Mouse (Mus musculus) testis, adult 2 months (tissue): ENCODE results near the gene Caskin2. TPM values are rescaled to one million over a fixed set of nuclear protein-coding genes. Genes with fewer than 3 reads are reported as not detected.
"Not testable (repeated sequence)": the region's sequence is repeated elsewhere in the genome, so short reads cannot be mapped to it uniquely, and the experiment has no call there.

Source experiments
- H3K27ac ChIP-seq: fragments of 200-500 bp; 2 replicates; pipeline ENCODE4 v1.5.1; 2012; ENCODE audit warnings: low read depth, low read length; ENCODE audit not compliant: control insufficient read depth, insufficient read depth
- H3K27me3 ChIP-seq: fragments of 200-500 bp; 2 replicates; pipeline ENCODE4 v1.6.1; 2012; ENCODE audit warnings: mild to moderate bottlenecking, low read length, moderate library complexity; ENCODE audit not compliant: control insufficient read depth, insufficient read depth
- H3K36me3 ChIP-seq: fragments of 200-500 bp; 2 replicates; pipeline ENCODE4 v1.6.1; 2012; ENCODE audit warnings: mild to moderate bottlenecking, low read length; ENCODE audit not compliant: control insufficient read depth, insufficient read depth
- H3K4me1 ChIP-seq: fragments of 200-500 bp; 2 replicates; pipeline ENCODE4 v1.6.1; 2012; ENCODE audit warnings: low read length; ENCODE audit not compliant: control insufficient read depth, insufficient read depth
- H3K4me3 ChIP-seq: fragments of 200-500 bp; 2 replicates; pipeline ENCODE4 v1.5.1; 2012; ENCODE audit warnings: low read depth, mild to moderate bottlenecking, low read length, moderate library complexity, mixed read lengths; ENCODE audit not compliant: control insufficient read depth
- CTCF ChIP-seq: fragments of 200-500 bp; IDR thresholded peaks from 2 replicates; pipeline ENCODE4 v1.5.1; 2012; ENCODE audit warnings: low read depth, mild to moderate bottlenecking, inconsistent platforms, low read length, moderate library complexity; ENCODE audit not compliant: control insufficient read depth, insufficient read depth, insufficient replicate concordance
- POLR2A ChIP-seq: fragments of 200-500 bp; IDR thresholded peaks from 2 replicates; pipeline ENCODE4 v1.6.1; 2012; ENCODE audit warnings: low read depth, mild to moderate bottlenecking, inconsistent platforms, low read length, moderate library complexity; ENCODE audit not compliant: control insufficient read depth
- polyA plus RNA-seq: library from polyadenylated mRNA; depleted of rRNA; stranded (reverse); fragments of >200 nt; gene quantifications from 2 replicates; pipeline ENCODE4 v1.2.3, GENCODE M21; 2012; rRNA removed

Gene Caskin2
- 7.6 and 8.6 TPM in 2 replicates for polyA plus RNA-seq

DNA sequence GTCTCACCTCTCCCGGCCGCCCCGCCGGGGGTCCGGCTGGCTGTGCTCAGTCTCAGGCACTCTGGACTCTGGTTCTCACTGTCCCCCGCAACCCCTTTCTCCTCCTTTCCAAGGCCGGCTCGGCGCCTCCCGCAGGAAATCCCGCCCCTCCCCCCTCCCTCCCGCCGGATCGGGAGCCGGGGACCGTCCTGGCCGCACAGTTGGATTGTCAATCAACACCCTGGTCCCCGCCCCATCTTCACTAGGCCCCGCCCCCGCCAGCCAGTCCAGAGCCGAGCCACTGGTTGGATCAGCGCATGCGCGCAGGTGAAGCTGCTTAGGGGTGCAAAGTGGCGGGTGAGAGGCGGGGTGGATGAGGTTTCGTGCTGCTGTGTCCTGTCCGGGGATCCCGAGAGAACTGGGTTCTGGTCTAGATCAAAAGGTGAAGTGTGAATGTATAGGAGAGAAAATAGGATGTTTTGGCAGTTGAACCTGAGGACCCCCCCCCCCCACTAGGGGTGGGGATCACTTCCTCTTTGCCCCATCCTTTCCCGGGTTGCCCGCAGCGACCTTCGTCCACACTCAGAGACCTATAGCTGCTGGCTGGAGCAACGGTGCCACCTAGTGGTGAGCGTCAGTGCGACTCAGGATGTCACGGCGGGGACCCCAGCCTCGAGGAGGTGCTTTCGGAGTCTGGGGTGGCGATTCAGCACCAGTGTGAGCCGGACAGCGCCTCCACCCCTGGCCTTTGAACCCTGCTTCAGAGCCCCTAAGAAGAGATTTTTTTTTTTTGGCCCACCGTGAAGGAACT, at the start of gene Caskin2:
Caskin2 (minus strand) TSS at position 133 of the 790 bp plus-strand sequence.
- H3K4me1 ChIP-seq = peaks cover 24% of the 10 kb centered on the region
- peak within 1 kb of the TSS; percentile 85 for H3K4me3 ChIP-seq
- H3K36me3 ChIP-seq = no peaks in the 10 kb centered on the region
- TF ChIP-seq POLR2A = no peak
- peak; percentile 90; the same call in 1 of the 2 replicates for TF ChIP-seq CTCF
- no peak within 1 kb of the TSS; the same call in 1 of the 2 replicates for H3K27ac ChIP-seq
- H3K27me3 ChIP-seq = no peaks in the 10 kb centered on the region

DNA sequence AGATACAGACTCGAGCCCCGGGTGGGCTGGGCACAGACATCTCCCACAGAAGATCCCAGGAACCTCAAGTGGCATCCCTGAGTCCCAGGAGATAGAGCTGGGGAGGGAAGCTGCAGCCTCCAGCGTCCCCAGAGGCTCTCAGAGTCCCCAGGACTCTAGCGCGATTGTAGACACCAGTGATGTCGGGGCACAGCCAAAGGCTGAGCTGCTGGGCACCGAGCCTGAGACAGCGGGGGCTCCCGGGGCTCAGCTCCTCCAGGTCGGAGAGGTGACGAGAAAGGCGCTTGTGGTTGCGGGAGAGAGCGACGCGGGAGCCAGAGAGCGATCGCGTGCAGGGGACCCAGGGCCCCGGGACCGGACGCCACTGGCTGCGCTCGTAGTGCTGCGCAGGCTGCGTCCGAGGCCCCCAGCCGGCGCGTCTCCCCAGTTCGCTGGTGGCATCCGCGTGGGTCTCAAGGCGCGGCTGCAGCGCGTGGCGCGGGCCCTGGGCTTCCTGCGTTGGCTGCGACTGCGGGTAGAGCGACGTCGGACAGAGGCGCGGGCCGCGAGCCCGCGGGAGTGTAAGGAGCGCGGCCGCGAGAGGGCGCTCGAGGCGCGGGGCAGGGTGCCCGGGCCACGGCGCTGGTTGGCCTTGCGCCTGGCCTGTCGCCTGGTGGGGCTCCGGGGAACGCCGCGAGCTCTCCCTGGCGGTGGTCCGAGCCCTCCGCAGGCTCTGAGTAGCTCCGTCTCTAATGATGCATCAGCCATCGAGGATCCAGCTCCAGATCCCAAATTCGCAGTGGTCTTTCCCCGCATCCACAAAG, 45.9 kb upstream of the Caskin2 start:
- H3K27me3 ChIP-seq = no peaks in the 10 kb centered on the region; the same call in 1 of the 2 replicates
- no peak overlapping the region for H3K27ac ChIP-seq
- TF ChIP-seq CTCF (peak; percentile 64), POLR2A (no peak)

DNA sequence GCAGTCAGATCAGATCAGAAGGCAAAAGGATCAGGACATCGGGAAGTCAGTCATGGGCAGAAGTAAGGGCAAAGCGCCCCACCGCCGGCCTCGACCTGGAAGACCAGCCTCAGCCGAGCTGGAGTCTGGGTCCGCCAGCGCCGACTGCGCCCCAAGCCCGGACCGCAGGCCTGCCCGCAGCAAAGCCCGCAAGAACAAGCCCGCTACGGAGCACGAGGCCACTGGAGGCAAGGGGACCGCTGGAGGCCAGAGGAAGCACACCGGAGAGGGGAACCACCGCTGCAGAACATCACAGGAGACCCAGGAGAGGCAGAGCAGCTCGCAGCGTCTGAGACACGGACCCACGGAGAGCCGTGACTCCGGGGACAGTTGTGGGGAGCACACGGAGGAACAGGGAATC, 44.9 kb upstream of the Caskin2 start, which contains the start of gene Myo15b:
Myo15b (plus strand) TSS at position 53 of the 400 bp plus-strand sequence.
- peak within 1 kb of the TSS; percentile 72 for H3K4me3 ChIP-seq
- peaks cover 23% of the 10 kb centered on the region for H3K4me1 ChIP-seq
- TF ChIP-seq CTCF (no peak), POLR2A (no peak)
- no peak within 1 kb of the TSS for H3K27ac ChIP-seq
- no peaks in the 10 kb centered on the region; the same call in 1 of the 2 replicates for H3K27me3 ChIP-seq
- H3K36me3 ChIP-seq = no peaks in the 10 kb centered on the region

More for the DNA sequence above, 45.9 kb upstream of the Caskin2 start:
- Histone ChIP-seq H3K36me3 (no peaks in the 10 kb centered on the region), H3K4me1 (peaks cover 23% of the 10 kb centered on the region), H3K4me3 (peak overlapping the region; percentile 72)

DNA sequence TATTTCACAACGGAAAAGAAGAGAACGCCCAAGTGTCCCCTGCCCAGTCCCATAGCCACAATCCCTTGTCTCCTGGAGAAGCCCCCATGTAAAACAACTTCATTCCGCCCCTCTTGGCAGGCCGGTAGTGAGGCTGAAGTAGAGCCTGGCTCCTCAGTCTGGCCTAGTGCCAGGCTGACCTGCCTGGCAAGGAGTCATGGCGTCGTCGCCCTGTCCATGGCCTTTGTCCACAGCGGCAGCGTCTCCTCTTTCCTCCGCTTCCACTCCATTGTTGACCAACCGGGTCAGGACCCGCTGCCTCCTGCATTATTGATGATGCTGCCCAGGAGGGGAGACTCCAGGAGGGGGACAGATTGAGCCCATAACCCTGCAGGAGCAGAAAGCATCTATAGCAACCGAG, 44.5 kb upstream of the Caskin2 start:
- no peaks in the 10 kb centered on the region for H3K36me3 ChIP-seq
- peaks cover 23% of the 10 kb centered on the region for H3K4me1 ChIP-seq
- H3K4me3 ChIP-seq = no peak overlapping the region
- no peak overlapping the region for H3K27ac ChIP-seq
- H3K27me3 ChIP-seq = no peaks in the 10 kb centered on the region; the same call in 1 of the 2 replicates
- no peak for TF ChIP-seq CTCF

DNA sequence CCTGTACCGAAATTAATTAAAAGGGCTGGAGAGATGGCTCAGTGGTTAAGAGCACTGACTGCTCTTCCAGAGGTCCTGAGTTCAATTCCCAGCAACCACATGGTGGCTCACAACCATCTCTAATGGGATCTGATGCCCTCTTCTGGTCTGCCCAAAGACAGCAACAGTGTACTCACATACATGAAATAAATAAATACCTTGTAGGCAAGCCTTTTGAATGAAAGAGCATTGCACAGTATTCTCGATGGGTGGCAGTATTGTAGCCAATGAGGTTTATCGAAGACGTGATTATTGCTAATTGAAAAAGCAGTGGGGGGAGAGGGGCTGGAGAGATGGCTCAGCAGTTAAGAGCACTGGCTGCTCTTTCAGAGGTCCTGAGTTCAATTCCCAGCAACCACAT, 43.7 kb upstream of the Caskin2 start:
- H3K27me3 ChIP-seq, H3K27ac ChIP-seq, H3K4me3 ChIP-seq, H3K36me3 ChIP-seq: not testable (repeated sequence)
- peaks cover 23% of the 10 kb centered on the region for H3K4me1 ChIP-seq

DNA sequence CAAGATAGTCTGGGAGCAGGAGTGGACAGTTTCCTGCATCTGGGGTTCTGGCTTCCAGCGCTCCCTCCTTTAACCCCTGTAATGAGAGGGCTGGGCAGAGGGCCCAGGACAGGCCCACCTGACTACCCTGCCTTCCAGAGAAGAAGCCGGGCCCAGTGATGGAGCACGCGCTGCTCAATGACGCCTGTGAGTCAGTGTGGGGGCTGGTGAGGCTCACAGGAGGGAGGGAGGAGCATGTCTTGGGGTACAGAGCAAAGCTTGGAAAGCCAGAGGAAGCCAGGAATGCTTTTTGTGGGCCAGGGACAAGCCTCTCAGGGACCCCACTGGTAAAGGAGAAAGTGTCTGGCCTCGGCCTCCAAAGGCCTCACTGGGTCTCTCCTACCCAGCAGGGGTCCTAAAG, 41.2 kb upstream of the Caskin2 start:
- no peaks in the 10 kb centered on the region; the same call in 1 of the 2 replicates for H3K27me3 ChIP-seq
- H3K4me3 ChIP-seq = no peak overlapping the region
- no peak overlapping the region for H3K27ac ChIP-seq
- H3K4me1 ChIP-seq = peaks cover 16% of the 10 kb centered on the region
- TF ChIP-seq CTCF = no peak
- TF ChIP-seq POLR2A = no peak
- no peaks in the 10 kb centered on the region for H3K36me3 ChIP-seq

DNA sequence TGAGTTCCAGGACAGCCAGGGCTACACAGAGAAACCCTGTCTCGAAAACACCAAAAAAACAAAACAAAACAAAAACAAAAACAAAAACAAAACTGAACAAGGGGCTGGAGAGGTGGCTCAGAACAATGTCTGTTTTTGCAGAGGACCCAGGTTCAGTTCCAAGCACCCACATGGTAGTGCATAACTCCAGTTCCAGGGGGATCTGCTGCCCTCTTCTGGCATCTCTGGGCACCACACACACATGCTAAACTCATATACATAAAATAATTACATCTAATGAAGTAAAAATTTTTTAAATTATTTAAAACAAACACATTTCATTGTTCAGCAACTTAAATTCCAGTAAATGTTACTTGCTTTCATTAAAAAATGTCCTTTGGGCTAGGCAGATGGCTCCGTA, 32.4 kb upstream of the Caskin2 start:
- no peaks in the 10 kb centered on the region for H3K36me3 ChIP-seq

More for the DNA sequence above, 32.4 kb upstream of the Caskin2 start:
- no peak overlapping the region for H3K27ac ChIP-seq
- no peaks in the 10 kb centered on the region for H3K27me3 ChIP-seq
- H3K4me1 ChIP-seq = peaks cover 4% of the 10 kb centered on the region
- TF ChIP-seq CTCF = no peak
- no peak overlapping the region for H3K4me3 ChIP-seq
